Mouse (Mus musculus): Measurements from ENCODE around the gene Igfbp6.

The Igfbp6 gene

GRCm38 (mm10) chr15:102108651-102109525, 35.3 kb upstream of the Igfbp6 start:
- DNase-seq (ENCODE audit: low read depth, low spot score) = peak; percentile 84

DNA sequence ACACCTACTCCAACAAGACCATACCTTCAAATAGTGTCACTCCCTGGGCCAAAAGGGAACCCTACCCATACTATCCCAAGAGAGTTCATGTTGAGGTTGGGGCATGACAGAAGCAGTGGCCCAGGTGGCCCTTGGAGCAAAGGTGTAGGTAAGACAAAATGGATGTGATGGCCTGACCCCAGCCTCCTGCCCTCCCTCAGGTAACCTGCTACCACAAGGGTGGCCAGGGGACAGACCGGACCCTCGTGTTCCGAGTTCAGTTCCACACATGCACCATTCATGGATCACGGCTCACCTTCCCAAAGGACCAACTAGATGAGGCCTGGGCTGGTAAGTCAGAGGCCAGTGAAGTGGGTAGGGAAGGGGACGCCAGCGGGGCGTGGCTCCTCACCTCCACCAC, 33.9 kb upstream of the Igfbp6 start:
- no peak for DNase-seq (ENCODE audit: low read depth, low spot score)

GRCm38 (mm10) chr15:102110701-102111494, 33.3 kb upstream of the Igfbp6 start:
- DNase-seq (ENCODE audit: low read depth, low spot score) = no peak

GRCm38 (mm10) chr15:102111495-102111829, 32.7 kb upstream of the Igfbp6 start:
- no peak for DNase-seq (ENCODE audit: low read depth, low spot score)

- DNase-seq (ENCODE audit: low read depth, low spot score) = no peak
Measured at GRCm38 (mm10) chr15:102112181-102112580, 32.0 kb upstream of the Igfbp6 start.

GRCm38 (mm10) chr15:102112827-102113226, 31.3 kb upstream of the Igfbp6 start:
- DNase-seq (ENCODE audit: low read depth, low spot score) = no peak

DNA sequence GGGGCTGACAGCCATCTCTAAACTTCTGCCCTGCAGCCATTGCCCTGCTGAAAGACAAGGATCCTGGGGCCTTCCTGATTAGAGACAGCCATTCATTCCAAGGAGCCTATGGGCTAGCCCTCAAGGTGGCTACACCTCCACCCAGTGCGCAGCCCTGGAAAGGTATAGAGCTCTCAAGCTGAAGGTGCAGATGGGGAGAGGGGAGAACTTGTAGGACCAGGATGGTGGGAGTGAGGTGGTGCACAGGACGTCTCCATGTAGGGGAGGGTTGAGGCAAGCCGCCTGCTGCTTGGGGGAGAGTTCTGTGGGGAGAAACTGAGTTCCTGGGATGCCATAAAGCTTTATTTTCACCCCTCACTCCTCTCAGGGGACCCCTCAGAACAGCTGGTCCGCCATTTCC, 30.5 kb upstream of the Igfbp6 start:
- no peak for DNase-seq (ENCODE audit: low read depth, low spot score)

DNA sequence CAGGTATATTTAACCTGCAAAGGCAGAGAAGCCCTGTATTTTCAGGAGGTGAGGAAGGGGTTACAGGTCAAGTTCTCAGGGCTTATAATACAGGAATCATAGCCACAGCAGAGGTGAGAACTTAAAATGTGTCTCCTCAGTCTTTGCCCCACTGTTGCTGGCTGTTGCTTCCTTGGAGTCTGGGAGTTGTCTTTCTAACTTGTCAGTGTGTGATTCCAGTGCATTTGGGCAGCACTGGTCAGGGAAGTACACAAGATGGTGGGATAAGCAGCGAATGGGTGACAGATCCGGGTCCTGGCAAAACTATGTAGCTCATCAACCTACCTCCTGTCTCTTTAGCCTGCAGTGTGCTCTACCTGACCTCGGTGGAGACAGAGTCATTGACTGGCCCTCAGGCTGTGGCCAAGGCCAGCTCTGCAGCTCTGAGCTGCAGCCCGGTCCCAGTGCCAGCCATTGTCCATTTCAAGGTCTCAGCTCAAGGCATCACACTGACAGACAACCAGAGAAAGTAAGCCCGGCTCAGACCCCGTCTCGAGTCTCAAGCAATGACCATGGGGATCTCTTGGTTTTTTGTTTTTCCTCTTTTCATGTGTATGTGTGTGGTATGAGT, 29.4 kb upstream of the Igfbp6 start:
- DNase-seq (ENCODE audit: low read depth, low spot score) = no peak

DNA sequence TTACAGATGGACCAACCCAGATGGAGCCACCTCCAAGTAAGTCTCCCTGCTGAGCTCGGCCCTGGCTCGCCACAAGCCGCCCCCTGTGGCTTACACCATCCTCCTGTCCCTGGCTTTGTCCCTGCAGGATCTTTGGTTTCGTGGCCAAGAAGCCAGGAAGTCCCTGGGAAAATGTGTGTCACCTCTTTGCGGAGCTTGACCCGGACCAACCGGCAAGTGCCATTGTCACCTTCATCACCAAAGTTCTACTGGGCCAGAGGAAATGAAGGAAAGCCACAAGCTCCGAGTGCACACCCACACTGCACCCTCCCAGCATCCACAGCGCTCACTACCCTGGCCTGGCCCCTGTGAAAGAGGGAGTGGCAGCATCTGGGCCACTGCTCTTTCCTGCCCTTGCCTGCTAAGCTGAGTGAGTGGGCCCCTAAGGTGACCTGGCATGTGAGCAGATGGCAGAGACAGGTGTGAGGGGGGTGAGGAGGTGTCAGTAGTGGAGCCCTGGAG, 28.4 kb upstream of the Igfbp6 start:
- no peak for DNase-seq (ENCODE audit: low read depth, low spot score)

- no peak for DNase-seq (ENCODE audit: low read depth, low spot score)
Measured at GRCm38 (mm10) chr15:102116753-102117415, 27.3 kb upstream of the Igfbp6 start.

GRCm38 (mm10) chr15:102117461-102118443, 26.4 kb upstream of the Igfbp6 start:
- DNase-seq (ENCODE audit: low read depth, low spot score) = no peak

GRCm38 (mm10) chr15:102118591-102118990, 25.6 kb upstream of the Igfbp6 start:
- no peak for DNase-seq (ENCODE audit: low read depth, low spot score)

DNA sequence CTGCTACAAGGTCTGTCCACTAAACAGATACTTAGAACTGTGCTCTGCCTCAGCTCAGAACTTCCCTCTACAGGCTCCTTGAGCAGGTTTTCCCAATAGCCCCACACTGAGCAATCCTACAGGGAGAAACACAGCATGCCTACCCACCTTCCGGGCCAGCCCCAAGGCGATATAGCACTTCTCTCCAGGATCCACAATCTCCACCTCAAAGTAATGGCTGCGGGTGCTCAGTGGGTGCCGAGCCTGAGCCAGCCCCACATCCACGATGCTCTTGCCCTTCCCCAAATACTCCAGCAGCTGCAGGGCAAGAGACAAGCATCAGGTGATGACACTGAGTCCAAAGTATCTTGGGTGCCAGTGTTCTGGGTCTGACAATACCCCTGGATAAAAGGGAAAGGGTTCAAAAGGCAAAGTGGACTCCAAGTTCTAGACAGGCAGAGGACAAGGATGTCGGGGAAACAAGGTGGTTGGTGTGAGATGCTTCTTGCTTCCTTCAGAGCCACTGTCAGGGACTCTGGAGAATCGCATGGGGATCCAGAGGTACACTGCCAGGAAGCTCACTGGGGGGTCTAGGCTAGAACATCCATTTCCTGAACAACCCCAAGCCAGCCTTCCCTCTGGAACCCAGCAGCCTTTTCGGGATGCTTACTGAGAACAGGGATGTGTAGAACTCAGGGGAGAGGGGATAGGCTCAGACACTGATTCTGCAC, 24.9 kb upstream of the Igfbp6 start:
- no peak for DNase-seq (ENCODE audit: low read depth, low spot score)

- no peak for DNase-seq (ENCODE audit: low read depth, low spot score)
Measured at GRCm38 (mm10) chr15:102119831-102120170, 24.4 kb upstream of the Igfbp6 start.

DNA sequence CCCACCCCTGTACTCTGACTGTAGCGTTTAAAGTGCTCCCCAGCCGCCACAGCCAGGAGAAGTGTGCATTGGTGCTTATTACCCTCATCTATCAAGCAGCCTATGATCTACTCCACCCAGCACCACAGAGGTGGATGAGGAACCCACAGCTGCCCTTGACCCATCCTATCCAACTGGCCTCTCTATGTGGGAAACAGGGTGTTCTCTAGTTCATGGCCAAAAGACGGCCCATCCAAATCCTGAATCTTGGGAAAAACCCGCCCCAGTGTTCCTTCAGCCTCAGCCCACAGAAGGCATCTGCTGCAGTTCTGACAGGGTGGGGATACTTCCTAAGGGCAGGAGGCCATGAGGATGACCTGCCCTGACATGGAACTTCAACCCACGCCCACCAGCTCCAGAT, 23.6 kb upstream of the Igfbp6 start:
- no peak for DNase-seq (ENCODE audit: low read depth, low spot score)

DNA sequence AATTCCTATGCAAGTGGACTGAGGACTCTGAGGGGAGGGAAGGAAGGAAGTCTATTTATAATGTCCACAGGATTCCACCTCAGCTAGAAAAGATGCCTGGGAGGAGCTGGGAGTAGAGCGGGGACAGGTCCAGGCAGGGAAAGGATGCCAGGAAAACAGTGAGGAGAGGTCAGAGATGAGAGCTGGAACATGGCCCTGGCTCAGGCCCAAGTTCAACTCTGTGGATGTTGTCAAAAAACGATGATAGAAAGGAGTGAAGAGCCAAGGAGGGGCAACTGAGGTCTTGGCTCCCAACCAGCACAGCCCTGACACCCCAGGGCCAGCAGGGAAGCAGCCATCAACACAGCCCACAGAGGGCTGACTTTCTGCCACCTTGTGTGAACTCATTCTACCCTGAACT, 17.9 kb upstream of the Igfbp6 start:
- no peak for DNase-seq (ENCODE audit: low read depth, low spot score)

GRCm38 (mm10) chr15:102133314-102133713, 10.8 kb upstream of the Igfbp6 start:
- no peak for DNase-seq (ENCODE audit: low read depth, low spot score)

DNA sequence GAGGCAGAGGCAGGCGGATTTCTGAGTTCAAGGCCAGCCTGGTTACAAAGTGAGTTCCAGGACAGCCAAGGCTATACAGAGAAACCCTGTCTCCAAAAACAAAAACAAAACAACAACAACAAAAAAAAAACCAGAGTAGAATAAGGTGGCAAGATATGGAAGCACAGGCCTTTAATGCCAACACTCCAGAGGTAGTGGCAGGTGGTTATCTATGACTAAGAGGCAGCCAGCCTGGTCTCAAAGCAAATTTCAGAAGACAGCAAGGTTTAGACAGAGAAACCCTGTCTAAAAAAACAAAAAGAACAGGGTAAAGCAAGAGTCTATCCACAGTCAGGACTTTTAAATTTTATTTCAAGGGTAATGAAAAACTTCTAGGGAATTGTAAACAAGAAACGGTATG, 9.5 kb upstream of the Igfbp6 start:
- no peak for DNase-seq (ENCODE audit: low read depth, low spot score)

GRCm38 (mm10) chr15:102135522-102136128, 8.5 kb upstream of the Igfbp6 start:
- DNase-seq (ENCODE audit: low read depth, low spot score) = no peak

Measured in A20 (cell line).